ENCODE assay signal across 9 mouse cellular contexts in the genomic region with DNA sequence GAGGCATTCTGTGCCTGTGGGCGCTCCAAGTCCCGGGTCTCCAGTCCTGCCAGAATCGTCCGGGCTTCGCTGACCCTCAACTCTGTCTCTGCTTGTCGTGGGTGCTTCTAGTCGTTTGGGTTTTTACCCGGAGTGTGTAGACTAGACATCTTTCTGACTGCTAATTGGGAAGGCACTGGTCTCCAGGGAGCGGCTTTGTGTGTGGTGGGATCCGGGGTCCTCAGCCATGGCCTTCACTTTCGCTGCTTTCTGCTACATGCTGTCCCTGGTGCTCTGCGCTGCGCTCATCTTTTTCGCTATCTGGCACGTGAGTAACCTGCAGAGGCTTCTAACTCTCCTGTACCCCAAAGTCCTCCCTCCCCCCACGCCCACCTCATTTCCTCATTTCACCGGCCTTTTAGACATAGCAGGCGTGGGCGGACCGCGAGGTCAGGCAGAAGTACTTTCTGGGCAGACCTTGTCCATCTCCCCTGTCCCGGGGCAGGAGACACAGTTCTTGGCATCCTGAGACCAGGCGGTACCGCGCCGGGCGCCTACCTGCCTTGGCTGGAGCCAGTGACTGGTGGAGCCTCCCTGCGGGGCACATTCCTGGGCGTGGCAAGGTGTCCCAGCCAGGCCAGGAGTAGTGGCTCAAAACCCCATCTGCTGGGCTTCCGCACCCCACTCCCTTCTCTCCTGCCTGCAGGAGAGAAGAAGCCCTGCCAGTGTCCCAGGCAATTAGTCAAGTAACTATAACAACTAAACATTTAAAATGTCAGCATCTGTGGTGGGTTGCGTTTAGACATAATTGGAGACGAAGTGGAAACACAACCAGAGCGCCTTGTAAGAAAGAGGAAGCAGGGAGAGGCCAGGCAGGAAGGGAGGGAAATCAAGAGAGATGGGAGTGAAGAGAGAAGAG. TPM values are rescaled to one million over a fixed set of nuclear protein-coding genes. Genes with fewer than 3 reads are reported as not detected.
DNase-seq lines count a peak whose midpoint lies in the region; ATAC-seq lines count a peak whose summit lies in the region.
"Had no signal": no experiment of that assay in that cellular context is flagged by ENCODE, and none has a peak within 500 bp of the region (broad histone marks: within the 10 kb centered on the region; RNA-seq: fewer than 3 reads in every experiment).

No protein-coding gene starts in this region.

- peaks cover 14% of the 10 kb centered on the region; the same call in 1 of the 2 replicates for H3K4me1 ChIP-seq in hindbrain, embryonic 14.5 days (replicated peaks; ENCODE audit: control insufficient read depth, insufficient read depth, low read length)
- H3K4me1 ChIP-seq in megakaryocyte, embryonic 14.5 days = peaks cover 24% of the 10 kb centered on the region

- H3K4me3 ChIP-seq in hindbrain, embryonic 14.5 days (replicated peaks; ENCODE audit: low read length) = peak overlapping the region; percentile 57
- peak overlapping the region; percentile 89 for H3K4me3 ChIP-seq in megakaryocyte, embryonic 14.5 days (replicated peaks)

- 0 out of 2 replicates have a peak, but pooled peaks have one; percentile 24 for ATAC-seq in hindbrain, embryonic 14.5 days (ENCODE audit: low FRiP score)

- H3K36me3 ChIP-seq in hindbrain, embryonic 14.5 days (replicated peaks; ENCODE audit: control insufficient read depth, insufficient read depth) = no peaks in the 10 kb centered on the region
- no peaks in the 10 kb centered on the region for H3K36me3 ChIP-seq in megakaryocyte, embryonic 14.5 days (replicated peaks; ENCODE audit: low read length)
- H3K36me3 ChIP-seq: G1E had no signal

- H3K9me3 ChIP-seq in hindbrain, embryonic 14.5 days (ENCODE audit: control insufficient read depth, low read length) = no peaks in the 10 kb centered on the region
- peaks cover 7% of the 10 kb centered on the region; the same call in 1 of the 2 replicates for H3K9me3 ChIP-seq in megakaryocyte, embryonic 14.5 days
- H3K9me3 ChIP-seq: G1E had no signal

- no peak overlapping the region for H3K27ac ChIP-seq in hindbrain, embryonic 14.5 days

- peaks cover 57% of the 10 kb centered on the region for H3K27me3 ChIP-seq in hindbrain, embryonic 14.5 days (ENCODE audit: control insufficient read depth, insufficient read depth, low read length)
- peaks cover 86% of the 10 kb centered on the region for H3K27me3 ChIP-seq in megakaryocyte, embryonic 14.5 days (replicated peaks)

- WGBS in hindbrain, embryonic 14.5 days = 3% methylated on average over 32 of the region's 33 CpGs

- intact Hi-C loops in heart, postnatal 10 days (cut with DNase I) = no loop called here

- peak overlapping the region; percentile 100 for H3K4me2 ChIP-seq in hindbrain, embryonic 14.5 days (replicated peaks)

- DNase-seq in heart, adult 11 months = peak; percentile 88
- no peak for DNase-seq in heart, postnatal 10 days
- DNase-seq in thymus, postnatal 14 days = peak; percentile 21
- DNase-seq in thymus, adult 18-20 months = no peak
- DNase-seq in hindbrain, embryonic 14.5 days (ENCODE audit: low spot score) = no peak
- DNase-seq in right cerebral cortex, postnatal 14 days = no peak
- no peak for DNase-seq in urinary bladder, adult 18-20 months (ENCODE audit: low spot score in 2 of 2)

- H3K9ac ChIP-seq in hindbrain, embryonic 14.5 days = peak overlapping the region; percentile 72

RNA-seq across cellular contexts. Expression of gene Cnih3, which starts 1.0 kb away (rescaled TPM):
- not detected for total RNA-seq in heart, postnatal 10 days (2021)
- 12.7 and 14.3 TPM in 2 replicates for polyA plus RNA-seq in hindbrain, embryonic 14.5 days (2014; fragmentation: Nextera tagmentation; extraction: Ambion mirVana)
- polyA plus RNA-seq in megakaryocyte, embryonic 14.5 days (2012; ENCODE audit: insufficient read depth, low replicate concordance) = not detected in 2 replicates
- polyA plus RNA-seq: G1E had no signal

Comparison
In these comparisons a context has a peak if more than half of its experiments do, and no peak if none do; other contexts are left out.
1. DNase-seq: peak in heart, adult 11 months (single experiment) and thymus, postnatal 14 days (single experiment); none in heart, postnatal 10 days (0 of 2), thymus, adult 18-20 months (0 of 2), hindbrain, embryonic 14.5 days (single experiment), right cerebral cortex, postnatal 14 days (single experiment) and urinary bladder, adult 18-20 months (0 of 2).
2. RNA of gene Cnih3, which starts 1.0 kb away (polyA plus RNA-seq): 12.7 to 14.3 TPM in hindbrain, embryonic 14.5 days; not detected in megakaryocyte, embryonic 14.5 days; every median in the first group is over 10 times any median in the second.